Mouse (Mus musculus) yolk sac, embryonic 10.5 days (tissue): ENCODE measurements around the gene Klra5.
"Not testable (repeated sequence)": the region's sequence is repeated elsewhere in the genome, so short reads cannot be mapped to it uniquely, and the experiment has no call there.

Experiments used
- DNase-seq: peaks from one replicate; pipeline ENCODE4 v3.0.0-alpha.2; 2017; ENCODE audit warnings: low spot score

Gene Klra5

DNA sequence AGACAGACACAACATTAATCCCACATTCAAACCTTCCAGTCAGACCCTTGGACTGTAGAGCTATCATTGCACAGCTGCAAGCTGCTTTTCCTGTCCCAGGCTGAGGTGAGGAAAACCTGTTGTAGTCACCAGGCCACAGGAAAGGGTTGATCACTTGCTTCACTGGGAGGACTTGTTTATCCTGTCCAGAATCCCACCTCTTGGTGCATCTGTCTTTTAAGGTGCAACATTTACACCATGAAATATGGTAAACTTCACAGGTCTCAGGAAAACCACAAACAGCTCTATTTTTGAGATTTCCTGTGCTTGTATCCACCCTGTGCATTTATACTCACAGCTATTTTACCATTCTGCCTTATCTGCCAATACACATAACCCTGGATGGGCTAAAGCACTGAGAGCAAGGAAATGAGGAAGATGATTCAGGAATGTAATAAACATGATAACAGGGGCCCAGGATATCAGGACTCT, at the start of gene Klra5:
Gene Klra5, minus strand, starts transcription at position 175 of the 471 bp plus-strand sequence.
- not testable (repeated sequence) for DNase-seq

DNA sequence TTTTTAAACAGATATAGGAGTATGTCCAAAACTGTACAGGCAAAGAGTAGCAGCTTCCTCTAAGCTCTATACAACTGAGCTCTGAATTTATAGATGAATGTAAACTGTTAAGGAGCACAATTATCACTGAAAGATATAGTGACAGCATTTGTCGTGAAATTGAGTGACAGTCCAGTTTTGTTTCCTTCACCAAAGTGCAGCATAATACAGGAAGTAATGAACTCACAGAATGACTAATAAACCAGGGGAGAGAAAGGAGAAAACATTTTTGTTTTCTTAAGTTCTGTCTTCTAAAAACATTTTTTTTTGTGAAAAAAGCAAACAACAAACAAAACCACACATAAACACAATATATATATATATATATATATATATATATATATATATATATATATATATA, 454 bp downstream of the Klra5 start:
- no peak for DNase-seq

DNA sequence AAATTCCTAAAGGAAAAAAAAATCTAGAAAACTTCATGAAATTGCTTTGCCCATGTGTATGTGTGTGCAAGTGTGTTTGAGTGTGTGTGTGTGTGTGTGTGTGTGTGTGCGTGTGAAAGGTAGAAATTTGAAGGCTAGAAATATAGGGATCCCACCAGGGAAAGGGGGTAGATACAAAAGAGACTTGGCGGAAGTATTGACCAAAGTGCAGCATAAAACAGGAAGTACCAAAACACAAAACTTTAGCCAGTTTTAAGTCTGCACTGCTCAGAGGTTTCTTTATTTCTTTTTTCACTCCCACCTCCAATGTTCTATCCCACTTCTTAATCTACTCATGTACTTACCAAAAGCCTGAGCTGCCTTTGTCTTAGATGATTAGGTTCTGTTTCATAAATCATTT, 34.9 kb downstream of the Klra5 start:
- DNase-seq, result no peak

DNA sequence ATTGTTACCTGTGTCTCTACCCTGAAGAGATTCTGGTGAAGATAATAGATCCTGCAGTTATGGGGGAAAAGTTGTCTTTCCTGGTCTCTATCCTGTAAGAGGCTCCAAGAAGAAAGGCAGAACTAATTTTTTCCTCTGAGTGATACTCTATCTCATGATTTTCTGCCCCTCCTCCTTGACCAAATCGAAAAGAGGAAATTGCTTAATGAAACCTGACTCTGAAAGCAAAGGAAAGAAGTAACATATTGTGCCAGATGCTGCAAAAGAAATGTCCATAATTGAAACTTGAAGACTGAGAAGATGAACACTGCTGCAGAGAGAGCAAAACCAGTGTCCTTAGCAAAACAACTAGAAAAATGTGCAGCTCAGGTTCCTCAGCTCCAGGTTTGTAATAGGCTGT, 40.9 kb downstream of the Klra5 start, which contains the start of gene Klra17:
Gene Klra17, minus strand, starts transcription at position 124 of the 400 bp plus-strand sequence.
- no peak for DNase-seq

DNA sequence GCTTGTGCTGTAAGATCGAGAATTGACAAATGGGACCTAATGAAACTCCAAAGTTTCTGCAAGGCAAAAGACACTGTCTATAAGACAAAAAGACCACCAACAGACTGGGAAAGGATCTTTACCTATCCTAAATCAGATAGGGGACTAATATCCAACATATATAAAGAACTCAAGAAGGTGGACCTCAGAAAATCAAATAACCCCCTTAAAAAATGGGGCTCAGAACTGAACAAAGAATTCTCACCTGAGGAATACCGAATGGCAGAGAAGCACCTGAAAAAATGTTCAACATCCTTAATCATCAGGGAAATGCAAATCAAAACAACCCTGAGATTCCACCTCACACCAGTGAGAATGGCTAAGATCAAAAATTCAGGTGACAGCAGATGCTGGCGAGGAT, 55.1 kb downstream of the Klra5 start, which contains the start of gene Gm17631:
Gene Gm17631, plus strand, starts transcription at position 301 of the 400 bp plus-strand sequence.
- not testable (repeated sequence) for DNase-seq
